Mouse (Mus musculus): ENCODE data around the gene Abca3. TPM values are rescaled to one million over a fixed set of nuclear protein-coding genes. Genes with fewer than 3 reads are reported as not detected.

The Abca3 gene
- polyA plus RNA-seq (2012; rRNA removed): 32.6 and 34.9 TPM in 2 replicates

- H3K4me3 ChIP-seq (ENCODE audit: extremely low read depth, insufficient read depth, insufficient read length): peak within 1 kb of the TSS; percentile 88
- H3K4me1 ChIP-seq (ENCODE audit: control insufficient read depth, insufficient read depth, insufficient read length): peaks cover 13% of the 10 kb centered on the region
- H3K27ac ChIP-seq (ENCODE audit: insufficient read depth, low read length): peak within 1 kb of the TSS; percentile 86
- H3K27me3 ChIP-seq (ENCODE audit: control insufficient read depth, insufficient read depth, low read length): no peaks in the 10 kb centered on the region
- peak; percentile 94 to 97 for DNase-seq (ENCODE audit: low read depth in 1 of 2, low spot score in 2 of 2)
- no peaks in the 10 kb centered on the region for H3K36me3 ChIP-seq (ENCODE audit: control insufficient read depth, insufficient read depth, low read length)
- peak; percentile 98 for TF ChIP-seq CTCF (IDR thresholded peaks at IDR 0.05; ENCODE audit: extremely low read depth, insufficient read depth, insufficient read length, insufficient replicate concordance)
- TF ChIP-seq POLR2A (IDR thresholded peaks at IDR 0.05; ENCODE audit: low read depth, low read length): peak; percentile 45
- WGBS: 1% methylated on average over 55 of the region's 55 CpGs
These were observed at the start of gene Abca3 for GRCm38 (mm10) chr17:24351760-24352357. TSS of gene Abca3 (plus strand) at chr17:24351950.

- Histone ChIP-seq H3K4me1 (ENCODE audit: control insufficient read depth, insufficient read depth, insufficient read length) (no peaks in the 10 kb centered on the region), H3K4me3 (ENCODE audit: extremely low read depth, insufficient read depth, insufficient read length) (no peak overlapping the region), H3K36me3 (ENCODE audit: control insufficient read depth, insufficient read depth, low read length) (no peaks in the 10 kb centered on the region), H3K27me3 (ENCODE audit: control insufficient read depth, insufficient read depth, low read length) (no peaks in the 10 kb centered on the region), H3K27ac (ENCODE audit: insufficient read depth, low read length) (no peak overlapping the region)
- DNase-seq (ENCODE audit: low read depth in 1 of 2, low spot score in 2 of 2): peak; percentile 17 to 38
- 9% methylated on average over 4 of the region's 4 CpGs for WGBS
- TF ChIP-seq CTCF (IDR thresholded peaks at IDR 0.05; ENCODE audit: extremely low read depth, insufficient read depth, insufficient read length, insufficient replicate concordance) (peak; percentile 38; the same call in 1 of the 2 replicates), POLR2A (IDR thresholded peaks at IDR 0.05; ENCODE audit: low read depth, low read length) (no peak)
These were observed 44.2 kb upstream of the Abca3 start for GRCm38 (mm10) chr17:24307500-24307899.

- WGBS: 83% methylated on average over 3 of the region's 3 CpGs
- no peaks in the 10 kb centered on the region for H3K36me3 ChIP-seq (ENCODE audit: control insufficient read depth, insufficient read depth, low read length)
These were observed 30.9 kb upstream of the Abca3 start for GRCm38 (mm10) chr17:24320826-24321225.

GRCm38 (mm10) chr17:24325051-24325450 is 26.7 kb upstream of the Abca3 start:
- DNase-seq (ENCODE audit: low read depth in 1 of 2, low spot score in 2 of 2): no peak
- Histone ChIP-seq H3K27me3 (ENCODE audit: control insufficient read depth, insufficient read depth, low read length) (no peaks in the 10 kb centered on the region), H3K4me1 (ENCODE audit: control insufficient read depth, insufficient read depth, insufficient read length) (no peaks in the 10 kb centered on the region), H3K36me3 (ENCODE audit: control insufficient read depth, insufficient read depth, low read length) (no peaks in the 10 kb centered on the region), H3K27ac (ENCODE audit: insufficient read depth, low read length) (no peak overlapping the region), H3K4me3 (ENCODE audit: extremely low read depth, insufficient read depth, insufficient read length) (no peak overlapping the region)
- TF ChIP-seq POLR2A (IDR thresholded peaks at IDR 0.05; ENCODE audit: low read depth, low read length): no peak
- TF ChIP-seq CTCF (IDR thresholded peaks at IDR 0.05; ENCODE audit: extremely low read depth, insufficient read depth, insufficient read length, insufficient replicate concordance): no peak
- 87% methylated on average over 10 of the region's 10 CpGs for WGBS

More at GRCm38 (mm10) chr17:24320826-24321225, 30.9 kb upstream of the Abca3 start:
- Histone ChIP-seq H3K4me1 (ENCODE audit: control insufficient read depth, insufficient read depth, insufficient read length) (no peaks in the 10 kb centered on the region), H3K4me3 (ENCODE audit: extremely low read depth, insufficient read depth, insufficient read length) (no peak overlapping the region), H3K27me3 (ENCODE audit: control insufficient read depth, insufficient read depth, low read length) (no peaks in the 10 kb centered on the region), H3K27ac (ENCODE audit: insufficient read depth, low read length) (no peak overlapping the region)
- DNase-seq (ENCODE audit: low read depth in 1 of 2, low spot score in 2 of 2): no peak
- TF ChIP-seq POLR2A (IDR thresholded peaks at IDR 0.05; ENCODE audit: low read depth, low read length) (no peak), CTCF (IDR thresholded peaks at IDR 0.05; ENCODE audit: extremely low read depth, insufficient read depth, insufficient read length, insufficient replicate concordance) (no peak)

GRCm38 (mm10) chr17:24327656-24328055 is 24.1 kb upstream of the Abca3 start:
- WGBS: 89% methylated on average over 7 of the region's 7 CpGs
- H3K36me3 ChIP-seq (ENCODE audit: control insufficient read depth, insufficient read depth, low read length): no peaks in the 10 kb centered on the region

GRCm38 (mm10) chr17:24344672-24345071 is 7.1 kb upstream of the Abca3 start:
- TF ChIP-seq POLR2A (IDR thresholded peaks at IDR 0.05; ENCODE audit: low read depth, low read length) (no peak), CTCF (IDR thresholded peaks at IDR 0.05; ENCODE audit: extremely low read depth, insufficient read depth, insufficient read length, insufficient replicate concordance) (no peak)
- no peaks in the 10 kb centered on the region for H3K27me3 ChIP-seq (ENCODE audit: control insufficient read depth, insufficient read depth, low read length)
- peak; percentile 8 to 14 for DNase-seq (ENCODE audit: low read depth in 1 of 2, low spot score in 2 of 2)
- peak overlapping the region; percentile 51 for H3K27ac ChIP-seq (ENCODE audit: insufficient read depth, low read length)
- H3K36me3 ChIP-seq (ENCODE audit: control insufficient read depth, insufficient read depth, low read length): no peaks in the 10 kb centered on the region
- H3K4me3 ChIP-seq (ENCODE audit: extremely low read depth, insufficient read depth, insufficient read length): peak overlapping the region; percentile 46; the same call in 1 of the 2 replicates
- 8% methylated on average over 8 of the region's 8 CpGs for WGBS
- no peaks in the 10 kb centered on the region; the same call in 1 of the 2 replicates for H3K4me1 ChIP-seq (ENCODE audit: control insufficient read depth, insufficient read depth, insufficient read length)

More at GRCm38 (mm10) chr17:24327656-24328055, 24.1 kb upstream of the Abca3 start:
- TF ChIP-seq POLR2A (IDR thresholded peaks at IDR 0.05; ENCODE audit: low read depth, low read length): no peak
- TF ChIP-seq CTCF (IDR thresholded peaks at IDR 0.05; ENCODE audit: extremely low read depth, insufficient read depth, insufficient read length, insufficient replicate concordance): no peak
- Histone ChIP-seq H3K4me3 (ENCODE audit: extremely low read depth, insufficient read depth, insufficient read length) (no peak overlapping the region), H3K27me3 (ENCODE audit: control insufficient read depth, insufficient read depth, low read length) (no peaks in the 10 kb centered on the region), H3K27ac (ENCODE audit: insufficient read depth, low read length) (no peak overlapping the region), H3K4me1 (ENCODE audit: control insufficient read depth, insufficient read depth, insufficient read length) (no peaks in the 10 kb centered on the region)
- DNase-seq (ENCODE audit: low read depth in 1 of 2, low spot score in 2 of 2): no peak

- Histone ChIP-seq H3K4me3 (ENCODE audit: extremely low read depth, insufficient read depth, insufficient read length) (no peak overlapping the region), H3K36me3 (ENCODE audit: control insufficient read depth, insufficient read depth, low read length) (no peaks in the 10 kb centered on the region), H3K27ac (ENCODE audit: insufficient read depth, low read length) (no peak overlapping the region), H3K27me3 (ENCODE audit: control insufficient read depth, insufficient read depth, low read length) (no peaks in the 10 kb centered on the region), H3K4me1 (ENCODE audit: control insufficient read depth, insufficient read depth, insufficient read length) (peaks cover 3% of the 10 kb centered on the region)
- 62% methylated on average over 7 of the region's 7 CpGs for WGBS
- TF ChIP-seq CTCF (IDR thresholded peaks at IDR 0.05; ENCODE audit: extremely low read depth, insufficient read depth, insufficient read length, insufficient replicate concordance) (no peak), POLR2A (IDR thresholded peaks at IDR 0.05; ENCODE audit: low read depth, low read length) (no peak)
- DNase-seq (ENCODE audit: low read depth in 1 of 2, low spot score in 2 of 2): no peak
These were observed 4.9 kb upstream of the Abca3 start for GRCm38 (mm10) chr17:24346831-24347230.
